Mouse (Mus musculus): Measurements from ENCODE around the gene Prkce. TPM values are rescaled to one million over a fixed set of nuclear protein-coding genes. Genes with fewer than 3 reads are reported as not detected.

The Prkce gene
- polyA plus RNA-seq, 1 experiment from 2014 or later = 9.4 TPM

GRCm38 (mm10) chr17:86414608-86415007 lies 247.0 kb downstream of the Prkce start:
- H3K4me1 ChIP-seq = peaks cover 53% of the 10 kb centered on the region
- H3K36me3 ChIP-seq = peaks cover 5% of the 10 kb centered on the region; the same call in 1 of the 2 replicates
- H3K4me3 ChIP-seq = no peak overlapping the region
- no peak overlapping the region; the same call in 1 of the 2 replicates for H3K27ac ChIP-seq
- no peaks in the 10 kb centered on the region for H3K9me3 ChIP-seq
- DNase-seq (ENCODE audit: low spot score) = no peak
- WGBS = 85% methylated on average over 8 of the region's 8 CpGs
- no peaks in the 10 kb centered on the region for H3K27me3 ChIP-seq (ENCODE audit: insufficient read depth, poor library complexity, severe bottlenecking)

GRCm38 (mm10) chr17:86415989-86416388 lies 248.4 kb downstream of the Prkce start:
- Histone ChIP-seq H3K27ac (0 out of 2 replicates have a peak overlapping the region, but pooled peaks have one; percentile 67), H3K9me3 (0 out of 2 replicates have a peak, but pooled peaks cover 2% of the 10 kb centered on the region), H3K36me3 (peaks cover 9% of the 10 kb centered on the region; the same call in 1 of the 2 replicates), H3K4me1 (peaks cover 46% of the 10 kb centered on the region), H3K4me3 (no peak overlapping the region), H3K27me3 (ENCODE audit: insufficient read depth, poor library complexity, severe bottlenecking) (no peaks in the 10 kb centered on the region)
- no peak for DNase-seq (ENCODE audit: low spot score)
- 85% methylated on average over 7 of the region's 7 CpGs for WGBS

- no peak for DNase-seq (ENCODE audit: low spot score)
- no peaks in the 10 kb centered on the region for H3K27me3 ChIP-seq (ENCODE audit: insufficient read depth, poor library complexity, severe bottlenecking)
- peaks cover 9% of the 10 kb centered on the region; the same call in 1 of the 2 replicates for H3K36me3 ChIP-seq
- no peak overlapping the region for H3K4me3 ChIP-seq
- peaks cover 27% of the 10 kb centered on the region for H3K4me1 ChIP-seq
- WGBS = 69% methylated on average over 17 of the region's 17 CpGs
- H3K27ac ChIP-seq = no peak overlapping the region
- 0 out of 2 replicates have a peak, but pooled peaks cover 2% of the 10 kb centered on the region for H3K9me3 ChIP-seq
These were observed 250.7 kb downstream of the Prkce start for GRCm38 (mm10) chr17:86418334-86418733.

- no peak overlapping the region for H3K27ac ChIP-seq
- no peaks in the 10 kb centered on the region for H3K27me3 ChIP-seq (ENCODE audit: insufficient read depth, poor library complexity, severe bottlenecking)
- H3K4me3 ChIP-seq = no peak overlapping the region
- H3K9me3 ChIP-seq = 0 out of 2 replicates have a peak, but pooled peaks cover 2% of the 10 kb centered on the region
- peaks cover 9% of the 10 kb centered on the region; the same call in 1 of the 2 replicates for H3K36me3 ChIP-seq
- DNase-seq (ENCODE audit: low spot score) = no peak
- 93% methylated on average over 6 of the region's 6 CpGs for WGBS
- peaks cover 25% of the 10 kb centered on the region for H3K4me1 ChIP-seq
These were observed 251.6 kb downstream of the Prkce start for GRCm38 (mm10) chr17:86419199-86419598.

- Histone ChIP-seq H3K27ac (peak overlapping the region; percentile 50; the same call in 1 of the 2 replicates), H3K36me3 (peaks cover 9% of the 10 kb centered on the region; the same call in 1 of the 2 replicates), H3K9me3 (0 out of 2 replicates have a peak, but pooled peaks cover 2% of the 10 kb centered on the region), H3K27me3 (ENCODE audit: insufficient read depth, poor library complexity, severe bottlenecking) (no peaks in the 10 kb centered on the region), H3K4me3 (no peak overlapping the region), H3K4me1 (peaks cover 15% of the 10 kb centered on the region)
- DNase-seq (ENCODE audit: low spot score) = no peak
- WGBS = 75% methylated on average over 10 of the region's 10 CpGs
These were observed 253.2 kb downstream of the Prkce start for GRCm38 (mm10) chr17:86420646-86421338.

GRCm38 (mm10) chr17:86422023-86422422 lies 254.4 kb downstream of the Prkce start:
- no peak overlapping the region for H3K27ac ChIP-seq
- WGBS = 79% methylated on average over 4 of the region's 4 CpGs
- peak; percentile 80 for DNase-seq (ENCODE audit: low spot score)
- H3K4me3 ChIP-seq = no peak overlapping the region
- 0 out of 2 replicates have a peak, but pooled peaks cover 2% of the 10 kb centered on the region for H3K9me3 ChIP-seq
- no peaks in the 10 kb centered on the region for H3K27me3 ChIP-seq (ENCODE audit: insufficient read depth, poor library complexity, severe bottlenecking)
- H3K36me3 ChIP-seq = peaks cover 9% of the 10 kb centered on the region; the same call in 1 of the 2 replicates
- H3K4me1 ChIP-seq = peaks cover 11% of the 10 kb centered on the region; the same call in 1 of the 2 replicates

GRCm38 (mm10) chr17:86429877-86430276 lies 262.3 kb downstream of the Prkce start:
- no peak overlapping the region for H3K27ac ChIP-seq
- H3K4me1 ChIP-seq = no peaks in the 10 kb centered on the region; the same call in 1 of the 2 replicates
- WGBS = 85% methylated on average over 6 of the region's 6 CpGs
- H3K4me3 ChIP-seq = no peak overlapping the region
- H3K27me3 ChIP-seq (ENCODE audit: insufficient read depth, poor library complexity, severe bottlenecking) = no peaks in the 10 kb centered on the region
- no peaks in the 10 kb centered on the region for H3K36me3 ChIP-seq
- H3K9me3 ChIP-seq = no peaks in the 10 kb centered on the region
- no peak for DNase-seq (ENCODE audit: low spot score)

- H3K27ac ChIP-seq = no peak overlapping the region
- DNase-seq (ENCODE audit: low spot score) = no peak
- 41% methylated on average over 2 of the region's 2 CpGs for WGBS
- H3K9me3 ChIP-seq = no peaks in the 10 kb centered on the region
- no peak overlapping the region for H3K4me3 ChIP-seq
- no peaks in the 10 kb centered on the region for H3K27me3 ChIP-seq (ENCODE audit: insufficient read depth, poor library complexity, severe bottlenecking)
- no peaks in the 10 kb centered on the region for H3K36me3 ChIP-seq
- peaks cover 28% of the 10 kb centered on the region for H3K4me1 ChIP-seq
These were observed 265.5 kb downstream of the Prkce start for GRCm38 (mm10) chr17:86433117-86433516.

- no peaks in the 10 kb centered on the region for H3K36me3 ChIP-seq
- H3K9me3 ChIP-seq = no peaks in the 10 kb centered on the region
- H3K4me1 ChIP-seq = peaks cover 35% of the 10 kb centered on the region
- 88% methylated on average over 11 of the region's 11 CpGs for WGBS
- H3K27ac ChIP-seq = no peak overlapping the region
- no peaks in the 10 kb centered on the region for H3K27me3 ChIP-seq (ENCODE audit: insufficient read depth, poor library complexity, severe bottlenecking)
- no peak for DNase-seq (ENCODE audit: low spot score)
- no peak overlapping the region for H3K4me3 ChIP-seq
These were observed 266.2 kb downstream of the Prkce start for GRCm38 (mm10) chr17:86433813-86434212.

GRCm38 (mm10) chr17:86434781-86435180 lies 267.2 kb downstream of the Prkce start:
- H3K27me3 ChIP-seq (ENCODE audit: insufficient read depth, poor library complexity, severe bottlenecking) = no peaks in the 10 kb centered on the region
- H3K27ac ChIP-seq = no peak overlapping the region
- no peak overlapping the region for H3K4me3 ChIP-seq
- 78% methylated on average over 2 of the region's 2 CpGs for WGBS
- peaks cover 45% of the 10 kb centered on the region for H3K4me1 ChIP-seq
- H3K9me3 ChIP-seq = no peaks in the 10 kb centered on the region
- no peak for DNase-seq (ENCODE audit: low spot score)
- no peaks in the 10 kb centered on the region for H3K36me3 ChIP-seq

- Histone ChIP-seq H3K36me3 (no peaks in the 10 kb centered on the region), H3K4me3 (no peak overlapping the region), H3K9me3 (no peaks in the 10 kb centered on the region), H3K4me1 (peaks cover 46% of the 10 kb centered on the region), H3K27ac (peak overlapping the region; percentile 67; the same call in 1 of the 2 replicates), H3K27me3 (ENCODE audit: insufficient read depth, poor library complexity, severe bottlenecking) (no peaks in the 10 kb centered on the region)
- WGBS = 85% methylated on average over 1 of the region's 1 CpGs
- DNase-seq (ENCODE audit: low spot score) = no peak
These were observed 268.0 kb downstream of the Prkce start for GRCm38 (mm10) chr17:86435570-86435969.

- Histone ChIP-seq H3K27ac (0 out of 2 replicates have a peak overlapping the region, but pooled peaks have one; percentile 67), H3K4me1 (peaks cover 46% of the 10 kb centered on the region), H3K27me3 (ENCODE audit: insufficient read depth, poor library complexity, severe bottlenecking) (no peaks in the 10 kb centered on the region), H3K9me3 (no peaks in the 10 kb centered on the region), H3K36me3 (no peaks in the 10 kb centered on the region), H3K4me3 (no peak overlapping the region)
- DNase-seq (ENCODE audit: low spot score) = no peak
- WGBS = 89% methylated on average over 2 of the region's 2 CpGs
These were observed 268.4 kb downstream of the Prkce start for GRCm38 (mm10) chr17:86435984-86436383.

GRCm38 (mm10) chr17:86436583-86437370 lies 269.2 kb downstream of the Prkce start:
- H3K27ac ChIP-seq = peak overlapping the region; percentile 69; the same call in 1 of the 2 replicates
- DNase-seq (ENCODE audit: low spot score) = no peak
- H3K4me1 ChIP-seq = peaks cover 46% of the 10 kb centered on the region
- H3K36me3 ChIP-seq = no peaks in the 10 kb centered on the region
- H3K9me3 ChIP-seq = no peaks in the 10 kb centered on the region
- H3K27me3 ChIP-seq (ENCODE audit: insufficient read depth, poor library complexity, severe bottlenecking) = no peaks in the 10 kb centered on the region
- H3K4me3 ChIP-seq = no peak overlapping the region
- WGBS = 87% methylated on average over 12 of the region's 12 CpGs
